ENCODE assay signal across 20 mouse cellular contexts in the genomic region with DNA sequence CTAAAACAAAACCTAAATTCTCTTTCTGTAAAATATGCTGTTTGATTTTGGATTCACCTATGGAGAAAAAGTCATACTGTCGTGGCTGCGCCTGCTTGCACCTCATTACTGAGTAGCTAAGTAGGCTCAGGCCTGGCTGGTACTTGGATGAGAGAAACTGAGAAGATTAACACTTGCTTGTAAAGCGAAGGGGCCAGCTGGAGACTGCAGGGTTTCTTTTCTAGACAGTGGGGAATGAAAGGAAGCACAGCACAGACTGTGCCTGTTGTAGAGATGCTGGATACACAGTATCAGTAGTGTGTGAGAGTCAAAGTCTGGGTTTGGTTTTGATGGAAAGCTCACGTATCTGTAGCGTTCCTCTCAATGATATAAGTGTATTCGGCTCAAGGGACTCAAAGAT.
A peak's percentile ranks its signal among the peaks of the same experiment; 100 is the strongest.
DNase-seq lines count a peak whose midpoint lies in the region; ATAC-seq lines count a peak whose summit lies in the region.
"Had no signal": no experiment of that assay in that cellular context is flagged by ENCODE, and none has a peak within 500 bp of the region (broad histone marks: within the 10 kb centered on the region; RNA-seq: fewer than 3 reads in every experiment).

No protein-coding gene starts in this region.

- H3K4me1 ChIP-seq in forebrain, embryonic 16.5 days (replicated peaks; ENCODE audit: control insufficient read depth, insufficient read depth, low read length) = peaks cover 15% of the 10 kb centered on the region
- H3K4me1 ChIP-seq: heart, embryonic 15.5 days; hindbrain, embryonic 15.5 days had no signal

- H3K4me3 ChIP-seq in forebrain, embryonic 16.5 days (replicated peaks; ENCODE audit: low read length) = no peak overlapping the region
- H3K4me3 ChIP-seq: heart, embryonic 15.5 days; hindbrain, embryonic 15.5 days; neural tube, embryonic 15.5 days had no signal

- H3K27ac ChIP-seq in forebrain, embryonic 16.5 days (ENCODE audit: low read length) = no peak overlapping the region
- H3K27ac ChIP-seq: heart, embryonic 15.5 days; hindbrain, embryonic 15.5 days; liver, embryonic 14.5 days; neural tube, embryonic 15.5 days had no signal

- no peaks in the 10 kb centered on the region for H3K36me3 ChIP-seq in forebrain, embryonic 16.5 days (ENCODE audit: control insufficient read depth, insufficient read depth)
- H3K36me3 ChIP-seq: heart, embryonic 15.5 days; hindbrain, embryonic 15.5 days; neural tube, embryonic 15.5 days had no signal

- H3K9me3 ChIP-seq in forebrain, embryonic 16.5 days (ENCODE audit: control insufficient read depth, low read length) = no peaks in the 10 kb centered on the region
- H3K9me3 ChIP-seq: heart, embryonic 15.5 days; hindbrain, embryonic 15.5 days; neural tube, embryonic 15.5 days had no signal

- ATAC-seq in forebrain, embryonic 16.5 days = peak; percentile 82
- ATAC-seq: intestine, postnatal 0 days had no signal

- H3K27me3 ChIP-seq in forebrain, embryonic 16.5 days (replicated peaks; ENCODE audit: control insufficient read depth, insufficient read depth, low read length) = no peaks in the 10 kb centered on the region
- H3K27me3 ChIP-seq: heart, embryonic 15.5 days; hindbrain, embryonic 15.5 days; neural tube, embryonic 15.5 days had no signal

- H3K9ac ChIP-seq in forebrain, embryonic 16.5 days (replicated peaks; ENCODE audit: low read depth, low read length) = no peak overlapping the region
- H3K9ac ChIP-seq: heart, embryonic 15.5 days; hindbrain, embryonic 15.5 days; liver, embryonic 14.5 days; lung, embryonic 14.5 days; neural tube, embryonic 15.5 days had no signal

- peak; percentile 9 for DNase-seq in layer of hippocampus, adult 9-11 months
- DNase-seq in layer of hippocampus, adult 8-10 months (ENCODE audit: low spot score in 2 of 2) = no peak
- DNase-seq in retina, postnatal 1 day = peak; percentile 16
- no peak for DNase-seq in retina, embryonic 14.5 days (ENCODE audit: low spot score)
- no peak for DNase-seq in embryo, embryonic 9.5 days (ENCODE audit: extremely low spot score)
- no peak for DNase-seq in embryo, embryonic 10.5 days (ENCODE audit: low spot score)
- DNase-seq: adrenal gland, adult 2 months; cerebellum, adult 18-20 months; cerebellum, postnatal 14 days; embryo, embryonic 11 days; heart, postnatal 36 days; kidney, postnatal 36 days; lung, embryonic 14.5 days; thymus, postnatal 25 days had no signal

- 44% methylated on average over 6 of the region's 6 CpGs for WGBS in forebrain, embryonic 16.5 days

- no peak overlapping the region for H3K4me2 ChIP-seq in forebrain, embryonic 16.5 days (ENCODE audit: low read length)
- H3K4me2 ChIP-seq: heart, embryonic 15.5 days; hindbrain, embryonic 15.5 days; lung, embryonic 14.5 days; neural tube, embryonic 15.5 days had no signal

Comparison
In these comparisons a context has a peak if more than half of its experiments do, and no peak if none do; other contexts are left out.
1. DNase-seq: peak in layer of hippocampus, adult 9-11 months (single experiment) and retina, postnatal 1 day (single experiment); none in layer of hippocampus, adult 8-10 months (0 of 2), retina, embryonic 14.5 days (single experiment), embryo, embryonic 9.5 days (single experiment) and embryo, embryonic 10.5 days (single experiment).